Mouse (Mus musculus) bone marrow macrophage, adult 2 months (primary cell): Measurements from ENCODE around the gene Tmem254a.
"Not testable (repeated sequence)": the region's sequence is repeated elsewhere in the genome, so short reads cannot be mapped to it uniquely, and the experiment has no call there.

Source experiments
- CTCF ChIP-seq: IDR thresholded peaks from 2 replicates; pipeline ENCODE4 v1.5.1; 2012; ENCODE audit warnings: low read depth, mild to moderate bottlenecking, low read length, moderate library complexity
- POLR2A ChIP-seq: IDR thresholded peaks from 2 replicates; pipeline ENCODE4 v1.6.1; 2012; ENCODE audit warnings: mild to moderate bottlenecking, low read depth, low read length, borderline replicate concordance

- not testable (repeated sequence) for TF ChIP-seq CTCF, POLR2A
Observed at GRCm38 (mm10) chr14:25894566-25894965, 32.9 kb downstream of the Tmem254a start.
